Mouse (Mus musculus) liver, embryonic 16.5 days (tissue): Measurements from ENCODE around the gene Cspg4. TPM values are rescaled to one million over a fixed set of nuclear protein-coding genes. Genes with fewer than 3 reads are reported as not detected.

Experiments
- ATAC-seq: fragments of 200-750 bp; cut with Nextera tagmentation; 2 replicates; pipeline ENCODE4 v1.8.0; 2017; ENCODE audit warnings: low read depth, mild to moderate bottlenecking, moderate number of reproducible peaks, moderate library complexity
- H3K27ac ChIP-seq: fragments of 300-500 bp; sonication (generic); 2 replicates; pipeline ENCODE4 v1.5.1; 2014; ENCODE audit warnings: mild to moderate bottlenecking, low read length
- H3K27me3 ChIP-seq: fragments of 300-500 bp; sonication (generic); 2 replicates; pipeline ENCODE4 v1.6.1; 2014; ENCODE audit warnings: low read depth, low read length, mixed read lengths; ENCODE audit not compliant: control insufficient read depth, insufficient read depth
- H3K36me3 ChIP-seq: fragments of 300-500 bp; sonication (generic); 2 replicates; pipeline ENCODE4 v1.6.1; 2014; ENCODE audit warnings: mild to moderate bottlenecking; ENCODE audit not compliant: control insufficient read depth, insufficient read depth
- H3K4me1 ChIP-seq: fragments of 300-500 bp; sonication (generic); 2 replicates; pipeline ENCODE4 v1.6.1; 2014; ENCODE audit warnings: low read depth, low read length, mixed read lengths; ENCODE audit not compliant: control insufficient read depth
- H3K4me2 ChIP-seq: fragments of 300-500 bp; sonication (generic); 2 replicates; pipeline ENCODE4 v1.6.1; 2014; ENCODE audit warnings: low read depth, low read length, mixed read lengths
- H3K4me3 ChIP-seq: fragments of 300-500 bp; sonication (generic); 2 replicates; pipeline ENCODE4 v1.5.1; 2014; ENCODE audit warnings: low read depth, mild to moderate bottlenecking, low read length
- H3K9ac ChIP-seq: fragments of 300-500 bp; sonication (generic); 2 replicates; pipeline ENCODE4 v1.6.1; 2014; ENCODE audit warnings: low read depth, low read length
- H3K9me3 ChIP-seq: fragments of 300-500 bp; sonication (generic); replicated peaks from 2 replicates; pipeline ENCODE4 v1.6.1; 2016; ENCODE audit warnings: low read length; ENCODE audit not compliant: control insufficient read depth
- WGBS: fragments of 180-500 bp; shearing (Covaris S2); extraction: QIAGEN DNeasy Blood & Tissue Kit; methylation state at CpG from one replicate; pipeline ENCODE4 v1.1.7; 2014; ENCODE audit not compliant: insufficient replicate concordance; 5-methylcytosine and 5-hydroxymethylcytosine counted together
- polyA plus RNA-seq: library from polyadenylated mRNA; unstranded; fragments of >200 nt; fragmentation: Nextera tagmentation; extraction: Ambion mirVana; gene quantifications from 2 replicates; pipeline ENCODE4 v1.2.1, GENCODE M21; 2015

Cspg4 gene
- polyA plus RNA-seq, 1 experiment from 2014 or later, result 0.87 TPM

- WGBS, result 74% methylated on average over 10 of the region's 10 CpGs
- Histone ChIP-seq H3K36me3 (no peaks in the 10 kb centered on the region), H3K4me2 (no peak overlapping the region), H3K9me3 (no peaks in the 10 kb centered on the region), H3K4me1 (no peaks in the 10 kb centered on the region), H3K27me3 (no peaks in the 10 kb centered on the region), H3K9ac (no peak overlapping the region), H3K27ac (no peak overlapping the region), H3K4me3 (no peak overlapping the region)
- ATAC-seq, result no peak
These were observed 27.3 kb downstream of the Cspg4 start for GRCm38 (mm10) chr9:56892111-56892510.

GRCm38 (mm10) chr9:56893313-56893712 is 28.5 kb downstream of the Cspg4 start:
- WGBS, result 55% methylated on average over 8 of the region's 8 CpGs
- H3K9me3 ChIP-seq, result no peaks in the 10 kb centered on the region
- no peak overlapping the region for H3K9ac ChIP-seq
- H3K27me3 ChIP-seq, result no peaks in the 10 kb centered on the region
- no peak for ATAC-seq
- no peak overlapping the region for H3K27ac ChIP-seq
- no peaks in the 10 kb centered on the region for H3K36me3 ChIP-seq
- no peak overlapping the region for H3K4me3 ChIP-seq
- H3K4me2 ChIP-seq, result no peak overlapping the region
- no peaks in the 10 kb centered on the region for H3K4me1 ChIP-seq

- Histone ChIP-seq H3K4me1 (no peaks in the 10 kb centered on the region), H3K27ac (no peak overlapping the region), H3K9me3 (no peaks in the 10 kb centered on the region), H3K27me3 (no peaks in the 10 kb centered on the region), H3K36me3 (no peaks in the 10 kb centered on the region), H3K4me2 (no peak overlapping the region), H3K4me3 (no peak overlapping the region), H3K9ac (no peak overlapping the region)
- ATAC-seq, result no peak
- 24% methylated on average over 3 of the region's 3 CpGs for WGBS
These were observed 29.2 kb downstream of the Cspg4 start for GRCm38 (mm10) chr9:56894006-56894405.

GRCm38 (mm10) chr9:56896779-56897178 is 31.9 kb downstream of the Cspg4 start:
- H3K27ac ChIP-seq, result no peak overlapping the region
- 77% methylated on average over 12 of the region's 12 CpGs for WGBS
- H3K9me3 ChIP-seq, result no peaks in the 10 kb centered on the region
- H3K4me1 ChIP-seq, result no peaks in the 10 kb centered on the region
- no peak overlapping the region for H3K4me3 ChIP-seq
- no peak for ATAC-seq
- no peak overlapping the region for H3K9ac ChIP-seq
- H3K27me3 ChIP-seq, result no peaks in the 10 kb centered on the region
- no peaks in the 10 kb centered on the region for H3K36me3 ChIP-seq
- no peak overlapping the region for H3K4me2 ChIP-seq

GRCm38 (mm10) chr9:56899409-56899808 is 34.6 kb downstream of the Cspg4 start:
- Histone ChIP-seq H3K4me2 (no peak overlapping the region), H3K4me3 (no peak overlapping the region), H3K36me3 (no peaks in the 10 kb centered on the region), H3K27ac (no peak overlapping the region), H3K9me3 (no peaks in the 10 kb centered on the region), H3K9ac (no peak overlapping the region), H3K4me1 (no peaks in the 10 kb centered on the region), H3K27me3 (no peaks in the 10 kb centered on the region)
- WGBS, result 70% methylated on average over 11 of the region's 11 CpGs
- no peak for ATAC-seq

DNA sequence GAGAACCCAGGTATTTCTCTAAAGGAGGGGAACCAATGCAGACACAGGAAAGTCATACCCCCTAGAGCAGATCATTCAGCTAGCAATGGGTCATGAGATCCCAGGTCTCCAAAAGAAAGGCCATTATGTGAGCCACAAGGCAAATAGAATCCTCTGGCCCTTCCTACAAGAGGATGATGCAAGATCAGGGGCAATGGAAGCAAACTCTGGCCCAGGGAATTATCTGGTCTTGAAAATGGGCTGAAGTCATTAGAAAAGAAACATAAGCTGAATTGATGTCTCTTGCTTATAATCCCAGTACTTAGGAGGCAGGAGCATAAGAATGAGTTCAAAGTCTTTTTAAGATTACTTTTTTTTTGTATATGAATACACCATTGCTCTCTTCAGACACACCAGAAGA is 35.2 kb downstream of the Cspg4 start:
- ATAC-seq, result no peak
- H3K27ac ChIP-seq, result no peak overlapping the region
- no peaks in the 10 kb centered on the region for H3K36me3 ChIP-seq
- H3K9ac ChIP-seq, result no peak overlapping the region
- no peak overlapping the region for H3K4me2 ChIP-seq
- H3K27me3 ChIP-seq, result no peaks in the 10 kb centered on the region
- H3K4me3 ChIP-seq, result no peak overlapping the region
- no peaks in the 10 kb centered on the region for H3K9me3 ChIP-seq
- no peaks in the 10 kb centered on the region for H3K4me1 ChIP-seq

GRCm38 (mm10) chr9:56900571-56900970 is 35.7 kb downstream of the Cspg4 start:
- 28% methylated on average over 9 of the region's 9 CpGs for WGBS
- Histone ChIP-seq H3K9me3 (no peaks in the 10 kb centered on the region), H3K4me2 (no peak overlapping the region), H3K9ac (no peak overlapping the region), H3K4me3 (no peak overlapping the region), H3K27ac (no peak overlapping the region), H3K36me3 (no peaks in the 10 kb centered on the region), H3K4me1 (no peaks in the 10 kb centered on the region), H3K27me3 (no peaks in the 10 kb centered on the region)
- no peak for ATAC-seq

DNA sequence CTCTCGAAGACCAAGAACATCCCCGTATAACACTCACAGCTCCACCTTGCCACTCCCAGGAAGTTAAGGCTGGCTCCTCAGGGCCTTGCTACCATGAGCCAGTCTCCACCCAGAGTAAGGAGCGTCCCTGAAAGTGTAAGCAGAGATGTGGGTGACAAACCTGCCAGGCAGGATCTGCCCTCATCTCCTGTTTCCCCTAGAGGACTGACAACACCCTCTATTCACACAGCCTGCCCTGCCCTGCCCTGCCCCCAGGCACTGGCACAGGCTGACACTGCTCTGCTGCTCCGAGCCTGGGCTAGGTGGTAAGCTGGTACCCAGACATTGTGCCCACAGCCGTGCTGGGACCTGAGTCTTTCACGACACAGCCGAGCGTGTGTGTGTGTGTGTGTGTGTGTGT is 36.4 kb downstream of the Cspg4 start:
- H3K9me3 ChIP-seq, result no peaks in the 10 kb centered on the region
- no peak overlapping the region for H3K9ac ChIP-seq
- no peak overlapping the region for H3K27ac ChIP-seq
- H3K4me2 ChIP-seq, result no peak overlapping the region
- 54% methylated on average over 8 of the region's 8 CpGs for WGBS
- no peak overlapping the region for H3K4me3 ChIP-seq
- H3K36me3 ChIP-seq, result no peaks in the 10 kb centered on the region
- no peaks in the 10 kb centered on the region for H3K4me1 ChIP-seq
- ATAC-seq, result no peak
- no peaks in the 10 kb centered on the region for H3K27me3 ChIP-seq

GRCm38 (mm10) chr9:56903662-56904061 is 38.8 kb downstream of the Cspg4 start:
- no peaks in the 10 kb centered on the region for H3K9me3 ChIP-seq
- 36% methylated on average over 3 of the region's 3 CpGs for WGBS
- H3K27me3 ChIP-seq, result no peaks in the 10 kb centered on the region
- H3K4me3 ChIP-seq, result no peak overlapping the region
- ATAC-seq, result no peak
- H3K4me2 ChIP-seq, result no peak overlapping the region
- no peaks in the 10 kb centered on the region for H3K36me3 ChIP-seq
- no peaks in the 10 kb centered on the region for H3K4me1 ChIP-seq
- no peak overlapping the region for H3K9ac ChIP-seq
- no peak overlapping the region for H3K27ac ChIP-seq

- no peak for ATAC-seq
- Histone ChIP-seq H3K36me3 (no peaks in the 10 kb centered on the region), H3K9ac (no peak overlapping the region), H3K9me3 (no peaks in the 10 kb centered on the region), H3K27ac (no peak overlapping the region), H3K4me1 (no peaks in the 10 kb centered on the region; the same call in 1 of the 2 replicates), H3K4me2 (no peak overlapping the region), H3K4me3 (no peak overlapping the region), H3K27me3 (no peaks in the 10 kb centered on the region)
- WGBS, result 61% methylated on average over 9 of the region's 9 CpGs
These were observed 42.7 kb downstream of the Cspg4 start for GRCm38 (mm10) chr9:56907549-56907948.
